Mouse (Mus musculus) retina, postnatal 7 days (tissue): ENCODE measurements at regions not wholly inside any gene's neighbourhood (a gene's known extent, or its start where the extent isn't known, plus 50 kb on each side); places are given as distances from the start of the nearest gene placed in this dataset.

Experiments used
- DNase-seq: peaks from one replicate; pipeline ENCODE4 v3.0.0-alpha.2; 2012; ENCODE audit warnings: low read depth, low spot score

DNA sequence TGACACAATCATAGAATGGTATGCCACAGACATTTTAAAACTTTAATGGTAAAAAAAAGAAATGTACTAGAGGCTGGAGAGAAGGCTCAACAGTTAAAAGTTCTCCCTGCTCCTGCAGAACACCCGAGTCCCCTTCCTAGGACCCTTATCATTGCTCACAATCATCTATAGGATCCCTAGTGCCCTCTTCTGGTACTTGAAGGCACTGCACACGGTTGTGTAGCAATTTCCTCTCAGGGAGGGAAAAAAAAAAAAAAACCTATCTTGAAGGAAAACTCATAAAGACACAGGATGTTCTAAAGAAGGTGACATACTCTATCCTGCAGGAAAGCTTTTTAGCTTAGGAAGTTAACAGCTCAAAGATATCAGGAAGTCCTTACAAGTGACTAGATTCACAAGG lies 154.4 kb upstream of the Lmcd1 start:
- no peak for DNase-seq

DNA sequence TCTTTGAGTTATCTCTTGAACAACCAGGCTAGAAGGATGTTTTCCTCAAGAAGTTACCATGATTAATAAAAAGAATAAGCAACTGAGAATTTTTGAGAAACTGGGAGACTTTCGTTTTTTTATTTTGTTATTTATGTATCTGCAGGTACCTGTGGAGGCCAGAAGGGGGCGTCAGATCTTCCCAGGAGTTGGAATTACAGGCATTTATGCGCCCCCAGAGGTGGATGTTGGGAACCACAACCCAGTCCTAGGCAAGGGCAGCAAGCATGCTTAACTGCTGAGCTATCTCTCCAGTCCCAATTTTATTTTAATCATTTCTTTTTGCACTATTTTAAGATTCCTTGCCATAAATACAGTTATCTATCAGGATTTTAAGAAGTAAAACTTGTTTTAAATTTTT lies 140.0 kb upstream of the Lmcd1 start:
- no peak for DNase-seq

DNA sequence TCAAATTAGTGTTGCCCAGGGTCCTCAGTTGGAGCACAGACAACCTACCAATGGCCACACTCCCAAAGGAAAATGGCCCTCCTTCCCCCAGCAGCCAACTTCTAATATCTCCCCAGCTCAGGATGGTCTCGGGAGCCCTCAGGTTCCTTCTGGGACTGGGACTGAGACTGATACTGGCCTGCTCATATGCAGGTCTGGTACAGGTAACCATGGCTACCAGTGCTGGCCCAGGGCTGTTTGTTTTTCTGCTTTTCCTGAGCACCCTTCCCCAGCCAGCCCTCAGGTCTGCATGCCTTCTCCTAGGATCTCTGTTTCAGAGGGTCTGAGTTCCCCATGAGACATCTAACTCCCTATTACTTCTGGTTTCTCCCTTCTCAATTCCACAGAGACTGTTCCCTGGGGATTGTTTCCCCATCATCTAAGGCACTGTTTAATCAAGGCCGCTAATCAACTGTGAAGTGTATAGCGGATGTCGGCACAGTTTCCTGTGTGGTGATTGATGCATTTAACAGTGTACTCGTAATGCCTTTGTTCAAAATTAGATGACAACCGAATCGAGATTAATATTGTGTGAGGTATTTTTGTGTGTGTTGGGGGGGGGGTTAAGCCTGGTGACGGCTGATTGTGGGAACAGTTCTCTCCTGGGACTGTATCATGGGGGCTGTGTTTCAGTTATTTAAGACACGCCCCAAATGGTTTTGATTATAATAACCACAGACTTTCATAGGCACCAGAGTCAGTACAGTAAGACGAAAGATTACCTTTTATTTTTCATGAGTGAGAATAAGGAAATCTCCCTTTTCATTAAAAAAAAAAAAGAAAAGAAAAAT lies 120.8 kb upstream of the Lmcd1 start:
- DNase-seq: no peak

DNA sequence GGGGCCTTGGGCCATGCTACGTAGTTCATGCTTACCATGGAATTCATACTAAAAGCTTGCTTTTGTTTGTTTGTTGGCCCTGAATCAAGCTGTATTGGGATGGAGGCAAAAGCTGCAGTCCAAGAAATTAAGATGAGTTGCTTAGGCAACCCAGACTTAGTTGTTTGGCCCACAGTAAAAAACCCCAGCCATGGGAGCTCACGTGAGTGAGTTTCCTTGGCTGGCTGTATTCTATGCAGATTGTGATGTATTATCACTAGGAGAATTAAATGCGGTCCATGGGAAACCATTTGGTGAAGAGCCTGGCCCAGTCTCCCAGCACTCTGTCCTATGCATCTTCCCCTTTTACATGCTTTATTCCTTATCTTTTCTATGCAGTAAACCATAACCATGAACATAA lies 106.1 kb upstream of the Lmcd1 start:
- DNase-seq: no peak

GRCm38 (mm10) chr6:112176344-112176743 lies 97.2 kb upstream of the Lmcd1 start:
- DNase-seq: no peak

- DNase-seq: no peak
Observed at GRCm38 (mm10) chr6:112187636-112188035, 85.9 kb upstream of the Lmcd1 start.

DNA sequence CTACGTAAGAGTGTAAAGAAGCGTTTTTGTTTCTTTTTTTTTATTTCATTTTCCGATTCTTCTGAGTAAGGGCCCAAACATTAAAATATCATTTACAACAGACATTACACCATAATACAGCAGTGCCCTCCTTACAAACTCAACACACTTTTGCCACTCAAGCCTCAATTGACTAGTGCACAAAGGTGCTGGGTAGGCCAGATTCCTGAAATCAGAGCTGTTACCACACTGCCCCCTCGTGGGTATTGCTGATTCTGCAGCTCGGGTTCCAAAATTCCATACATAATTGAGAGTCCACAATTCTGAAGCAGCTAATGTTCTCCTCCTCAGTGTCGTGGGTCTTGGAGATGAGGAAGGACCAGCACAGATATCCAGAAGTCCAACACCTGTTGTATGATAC lies 82.5 kb upstream of the Lmcd1 start:
- peak; percentile 46 for DNase-seq

GRCm38 (mm10) chr6:112197445-112197844 lies 76.1 kb upstream of the Lmcd1 start:
- DNase-seq: peak; percentile 59

DNA sequence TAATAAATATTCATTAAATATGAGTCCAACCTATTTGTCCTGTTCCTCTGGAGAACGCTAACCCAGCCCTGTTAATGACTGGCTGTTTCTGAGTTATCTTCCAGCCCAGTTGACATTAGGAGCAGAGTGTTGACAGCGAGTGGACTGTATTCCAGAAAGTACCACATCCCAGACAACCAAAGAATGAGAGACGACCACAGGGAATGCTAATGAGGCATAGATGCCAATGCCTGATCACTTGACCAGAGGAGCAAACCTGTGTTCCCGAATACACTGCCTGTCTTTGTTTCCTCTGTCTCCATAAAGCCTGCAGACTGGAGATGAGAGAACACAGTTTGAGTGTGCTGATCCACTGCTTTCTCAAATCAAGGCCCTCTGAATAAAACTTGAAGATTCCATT lies 74.3 kb upstream of the Lmcd1 start:
- no peak for DNase-seq

- DNase-seq: no peak
Observed at GRCm38 (mm10) chr6:112202120-112202519, 71.4 kb upstream of the Lmcd1 start.

DNA sequence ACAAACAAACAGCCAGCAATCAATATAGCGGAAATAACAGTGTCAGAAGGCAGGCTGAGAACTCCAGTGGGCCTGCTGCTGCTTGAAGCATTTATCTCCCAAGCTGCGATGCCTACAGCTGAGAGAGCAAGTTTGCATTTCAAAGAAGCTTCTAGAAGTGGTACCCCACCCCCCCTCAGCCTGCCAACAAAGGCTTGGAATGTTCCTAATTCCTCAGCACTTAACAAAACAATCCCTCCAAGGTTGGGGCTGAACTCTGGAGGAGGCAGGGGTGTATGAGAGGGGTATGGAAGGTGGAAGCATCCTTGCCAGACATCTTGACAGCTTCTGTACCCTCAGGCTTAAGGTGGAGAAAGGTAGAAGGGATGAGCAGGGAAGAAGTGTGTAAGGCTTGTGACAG lies 70.2 kb upstream of the Lmcd1 start:
- no peak for DNase-seq

- no peak for DNase-seq
Observed at GRCm38 (mm10) chr6:112204956-112205355, 68.6 kb upstream of the Lmcd1 start.

DNA sequence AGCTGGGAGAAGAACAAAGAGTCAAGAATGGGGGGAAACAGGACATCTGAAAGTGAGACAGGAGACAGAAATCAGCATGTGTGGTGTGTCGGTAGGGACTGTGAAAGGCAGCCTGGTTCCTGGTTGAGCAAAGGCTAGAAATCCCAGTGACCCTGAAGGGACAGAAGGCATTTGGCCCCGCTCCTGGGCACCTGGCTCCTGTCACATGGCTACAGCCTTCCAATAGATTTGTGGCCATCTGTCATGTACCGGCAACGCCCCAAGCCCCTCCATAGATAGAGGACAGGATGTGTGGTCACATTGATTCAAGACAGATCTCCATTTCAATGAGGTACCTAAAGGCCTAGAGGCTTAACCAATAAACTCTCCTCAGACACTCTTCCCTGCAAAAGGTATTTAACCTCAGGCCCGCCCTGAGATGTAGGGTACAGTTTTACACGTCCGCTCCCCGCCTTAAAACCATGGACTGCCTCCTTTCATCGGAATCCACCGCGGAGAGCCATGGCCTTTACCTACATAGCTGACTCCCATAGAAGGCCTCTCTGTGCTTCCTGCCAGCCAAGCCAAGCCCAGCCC lies 68.0 kb upstream of the Lmcd1 start:
- DNase-seq: no peak

DNA sequence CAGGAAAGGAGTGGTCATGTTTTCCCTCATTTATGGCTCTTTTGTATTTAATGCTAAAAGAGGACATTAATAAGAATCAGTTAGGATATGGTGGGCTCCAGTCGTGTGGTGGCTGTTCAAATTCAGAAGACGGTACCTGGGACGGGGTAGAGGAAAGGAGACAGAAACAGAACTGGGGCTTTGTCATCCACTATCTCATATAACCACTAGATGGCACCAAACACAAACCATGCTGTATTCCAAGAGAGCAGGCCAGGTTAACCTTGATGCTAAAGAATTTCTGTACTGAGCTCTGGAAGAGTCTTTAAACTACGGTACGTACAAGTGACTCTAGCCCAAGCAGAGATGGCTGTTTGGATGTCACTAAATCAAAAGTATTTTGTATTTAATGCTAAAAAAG lies 66.3 kb upstream of the Lmcd1 start:
- DNase-seq: peak; percentile 31

DNA sequence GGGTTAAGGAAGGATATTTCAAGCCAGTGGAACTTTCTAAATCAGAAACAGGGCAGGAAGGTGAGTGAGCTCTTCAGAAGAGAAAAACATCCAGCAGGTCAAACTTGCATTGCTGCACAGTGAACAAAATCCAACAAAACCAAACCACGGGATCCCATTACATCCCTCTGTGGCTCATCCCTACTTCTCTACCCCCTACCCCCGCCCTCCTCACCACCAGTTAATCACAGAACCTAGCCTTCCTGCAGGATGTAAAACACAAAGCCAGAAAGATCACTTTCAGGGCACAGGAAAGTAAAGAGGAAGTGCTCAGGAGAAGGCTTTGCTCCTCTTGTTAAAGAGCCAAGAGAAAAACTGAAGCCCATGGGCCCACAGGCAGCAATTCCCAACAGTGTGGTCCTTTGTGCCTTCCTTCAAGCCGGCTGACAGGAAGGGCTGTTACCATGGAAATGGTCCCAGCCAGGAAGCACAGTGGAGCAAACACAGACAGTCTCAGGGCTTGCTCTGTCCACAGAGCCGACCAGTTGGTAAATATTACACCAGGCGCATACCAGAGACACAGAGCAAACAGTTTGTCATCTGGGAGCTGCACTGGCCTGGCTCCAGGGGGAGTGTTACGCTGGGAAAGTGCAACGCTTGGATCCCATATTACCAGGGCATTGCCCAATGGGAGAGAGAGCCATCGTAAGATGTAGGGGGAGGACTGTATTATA lies 63.2 kb upstream of the Lmcd1 start:
- no peak for DNase-seq

- DNase-seq: no peak
Observed at GRCm38 (mm10) chr6:112216868-112217267, 56.7 kb upstream of the Lmcd1 start.

GRCm38 (mm10) chr6:112218248-112218647 lies 55.3 kb upstream of the Lmcd1 start:
- DNase-seq: no peak

DNA sequence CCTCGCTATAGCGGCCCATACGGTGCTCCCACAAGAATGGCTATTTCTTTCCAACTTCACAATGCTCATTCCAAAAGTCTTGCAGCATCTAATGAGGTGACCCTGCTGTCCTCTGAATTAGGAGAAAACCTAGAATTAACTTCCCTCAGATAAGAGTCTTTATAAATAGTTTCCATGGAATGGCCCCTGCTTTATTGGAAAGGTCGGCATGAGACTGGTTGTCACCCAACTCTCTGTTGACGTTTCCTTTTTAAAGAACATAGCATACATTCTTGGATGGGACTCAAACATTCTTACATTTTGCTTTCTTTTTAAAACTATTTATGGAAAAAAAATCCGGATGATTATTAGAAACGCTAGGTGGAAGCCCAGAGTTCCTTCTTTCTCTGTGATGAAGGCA lies 53.9 kb upstream of the Lmcd1 start:
- no peak for DNase-seq

- no peak for DNase-seq
Observed at GRCm38 (mm10) chr6:112220149-112220548, 53.4 kb upstream of the Lmcd1 start.

- no peak for DNase-seq
Observed at GRCm38 (mm10) chr6:112221373-112221772, 52.2 kb upstream of the Lmcd1 start.

GRCm38 (mm10) chr6:112223325-112223724 lies 50.2 kb upstream of the Lmcd1 start:
- no peak for DNase-seq
